Mouse (Mus musculus) CH12.LX (cell line): ENCODE data around the gene Slc10a4. TPM values are rescaled to one million over a fixed set of nuclear protein-coding genes. Genes with fewer than 3 reads are reported as not detected.
"Not testable (repeated sequence)": the region's sequence is repeated elsewhere in the genome, so short reads cannot be mapped to it uniquely, and the experiment has no call there.

Source experiments
- DNase-seq: peaks from one replicate; pipeline ENCODE4 v3.0.0-alpha.2; 2013; ENCODE audit errors: extremely low read depth
- H3K27ac ChIP-seq: 2 replicates; pipeline ENCODE4 v1.5.1; 2012; ENCODE audit warnings: low read depth, mild to moderate bottlenecking, control low read depth, moderate library complexity; ENCODE audit not compliant: insufficient read depth
- H3K27me3 ChIP-seq: replicated peaks from 2 replicates; pipeline ENCODE3; 2012; ENCODE audit warnings: inconsistent platforms
- H3K36me3 ChIP-seq, 2 experiments: replicated peaks in 1 of 2; 2 replicates each; pipeline versions ENCODE3 to v1.6.1; 2012; ENCODE audit warnings: inconsistent platforms in 1 of 2, low read length in 1 of 2, mild to moderate bottlenecking in 1 of 2, mixed read lengths in 1 of 2, moderate library complexity in 1 of 2; ENCODE audit not compliant: control insufficient read depth in 1 of 2, insufficient read depth in 1 of 2
- H3K4me1 ChIP-seq, 2 experiments: 2 replicates each; pipeline ENCODE4 v1.6.1; 2012; ENCODE audit warnings: inconsistent platforms in 1 of 2, moderate library complexity in 1 of 2; ENCODE audit not compliant: insufficient read depth in 2 of 2, control insufficient read depth in 1 of 2
- H3K4me2 ChIP-seq: 2 replicates; pipeline ENCODE4 v1.6.1; 2012; ENCODE audit warnings: low read depth, mild to moderate bottlenecking, control low read depth; ENCODE audit not compliant: poor library complexity, insufficient read depth, severe bottlenecking
- H3K4me3 ChIP-seq, 3 experiments: fragments of 150-350 bp in 1 of 3; sonication (generic) in 1 of 3; replicated peaks in 1 of 3; 2 replicates each; pipeline versions ENCODE3 to v1.5.1; 2011 to 2012; ENCODE audit warnings: low read depth in 2 of 3, low read length in 2 of 3, mild to moderate bottlenecking in 2 of 3, moderate library complexity in 2 of 3, control low read depth in 1 of 3, improper control_type of control experiment in 1 of 3, inconsistent platforms in 1 of 3, mixed read lengths in 1 of 3; ENCODE audit not compliant: poor library complexity in 1 of 3
- H3K79me2 ChIP-seq: replicated peaks from 2 replicates; pipeline ENCODE4 v1.6.1; 2012; ENCODE audit warnings: mild to moderate bottlenecking, moderate library complexity; ENCODE audit not compliant: control insufficient read depth, poor library complexity, insufficient read depth, severe bottlenecking; ENCODE audit errors: extremely low read depth
- H3K9ac ChIP-seq: 2 replicates; pipeline ENCODE4 v1.6.1; 2012; ENCODE audit warnings: low read depth, mild to moderate bottlenecking, control low read depth, moderate library complexity; ENCODE audit not compliant: insufficient read depth
- H3K9me3 ChIP-seq: replicated peaks from 2 replicates; pipeline ENCODE3; 2012; ENCODE audit warnings: low read length, inconsistent platforms, mixed read lengths
- BHLHE40 ChIP-seq: IDR thresholded peaks from 2 replicates; pipeline ENCODE4 v1.6.1; 2011; ENCODE audit warnings: mild to moderate bottlenecking, low read depth, low read length, improper control_type of control experiment
- CHD1 ChIP-seq: IDR thresholded peaks from 2 replicates; pipeline ENCODE4 v1.6.1; 2012; ENCODE audit warnings: low read depth, low read length, improper control_type of control experiment, inconsistent platforms
- CHD2 ChIP-seq: IDR thresholded peaks from 2 replicates; pipeline ENCODE4 v1.6.1; 2011; ENCODE audit warnings: low read length, improper control_type of control experiment
- CTCF ChIP-seq, 2 experiments: IDR thresholded peaks in 1 of 2; conservative IDR thresholded peaks in 1 of 2; 2 replicates each; pipeline ENCODE4 v1.5.1; 2011 to 2012; ENCODE audit warnings: low read depth in 2 of 2, low read length in 2 of 2, improper control_type of control experiment in 1 of 2, inconsistent platforms in 1 of 2, mild to moderate bottlenecking in 1 of 2, moderate library complexity in 1 of 2
- ETS1 ChIP-seq: conservative IDR thresholded peaks from 2 replicates; pipeline ENCODE4 v1.6.1; 2012; ENCODE audit warnings: low read depth, mild to moderate bottlenecking, inconsistent platforms, low read length, improper control_type of control experiment, moderate library complexity
- GABPA ChIP-seq: IDR thresholded peaks from 2 replicates; pipeline ENCODE4 v1.6.1; 2012; ENCODE audit warnings: low read depth, low read length, improper control_type of control experiment, inconsistent platforms; ENCODE audit not compliant: insufficient replicate concordance
- HCFC1 ChIP-seq: IDR thresholded peaks from 2 replicates; pipeline ENCODE4 v1.6.1; 2012; ENCODE audit warnings: low read depth, mild to moderate bottlenecking, inconsistent platforms, low read length, improper control_type of control experiment
- IRF4 ChIP-seq: IDR thresholded peaks from 2 replicates; pipeline ENCODE4 v1.6.1; 2014; ENCODE audit warnings: low read depth, mild to moderate bottlenecking, inconsistent platforms, low read length, improper control_type of control experiment
- MAX ChIP-seq: IDR thresholded peaks from 2 replicates; pipeline ENCODE4 v1.6.1; 2011; ENCODE audit warnings: low read length, improper control_type of control experiment
- MAZ ChIP-seq: IDR thresholded peaks from 2 replicates; pipeline ENCODE4 v1.6.1; 2012; ENCODE audit warnings: low read depth, mild to moderate bottlenecking, inconsistent platforms, low read length, improper control_type of control experiment, moderate library complexity
- MXI1 ChIP-seq: IDR thresholded peaks from 2 replicates; pipeline ENCODE4 v1.6.1; 2011; ENCODE audit warnings: mild to moderate bottlenecking, low read depth, low read length, improper control_type of control experiment
- NRF1 ChIP-seq: IDR thresholded peaks from 2 replicates; pipeline ENCODE4 v1.6.1; 2014; ENCODE audit warnings: low read depth, mild to moderate bottlenecking, inconsistent platforms, low read length, improper control_type of control experiment, moderate library complexity
- PAX5 ChIP-seq: IDR thresholded peaks from 2 replicates; pipeline ENCODE4 v1.6.1; 2012; ENCODE audit warnings: low read length, inconsistent platforms, mixed read lengths
- POLR2AphosphoS2 ChIP-seq: IDR thresholded peaks from 2 replicates; pipeline ENCODE4 v1.6.1; 2011; ENCODE audit warnings: low read depth, low read length, improper control_type of control experiment
- RCOR1 ChIP-seq: conservative IDR thresholded peaks from 2 replicates; pipeline ENCODE4 v1.6.1; 2012; ENCODE audit warnings: low read depth, mild to moderate bottlenecking, inconsistent platforms, low read length, improper control_type of control experiment
- SMC3 ChIP-seq: IDR thresholded peaks from 2 replicates; pipeline ENCODE4 v1.6.1; 2011; ENCODE audit warnings: low read depth, low read length, improper control_type of control experiment
- TBP ChIP-seq: conservative IDR thresholded peaks from 2 replicates; pipeline ENCODE4 v1.6.1; 2011; ENCODE audit warnings: low read depth, low read length, improper control_type of control experiment
- TCF12 ChIP-seq: IDR thresholded peaks from 2 replicates; pipeline ENCODE4 v1.6.1; 2014; ENCODE audit warnings: low read depth, mild to moderate bottlenecking, inconsistent platforms, low read length, improper control_type of control experiment
- UBTF ChIP-seq: IDR thresholded peaks from 2 replicates; pipeline ENCODE4 v1.6.1; 2012; ENCODE audit warnings: low read depth, mild to moderate bottlenecking, inconsistent platforms, low read length, improper control_type of control experiment, moderate library complexity
- ZC3H11A ChIP-seq: IDR thresholded peaks from 2 replicates; pipeline ENCODE4 v1.6.1; 2012; ENCODE audit warnings: low read depth, mild to moderate bottlenecking, inconsistent platforms, low read length, improper control_type of control experiment
- ZKSCAN1 ChIP-seq: IDR thresholded peaks from 2 replicates; pipeline ENCODE4 v1.6.1; 2012; ENCODE audit warnings: low read depth, inconsistent platforms, low read length, improper control_type of control experiment, borderline replicate concordance
- ZMIZ1 ChIP-seq: IDR thresholded peaks from 2 replicates; pipeline ENCODE4 v1.6.1; 2012; ENCODE audit warnings: low read depth, mild to moderate bottlenecking, inconsistent platforms, low read length, improper control_type of control experiment
- dilution Hi-C: fragments of 300-500 bp; cut with MboI; formaldehyde crosslinking; loops from 2 replicates; pipeline ENCODE4 v1.14.3; 2020; ENCODE audit warnings: low sequenced_read_pairs; ENCODE audit not compliant: extremely low pct_unique_long_range_greater_than_20kb, extremely low pct_ligation_motif_present
- in situ Hi-C: fragments of 300-500 bp; cut with MboI; formaldehyde crosslinking; loops from 3 replicates; pipeline ENCODE4 v1.14.3; 2019; ENCODE audit warnings: low sequenced_read_pairs, low pct_ligation_motif_present, low pct_unique_long_range_greater_than_20kb, mixed read lengths
- polyA plus RNA-seq: library from polyadenylated mRNA; unstranded; fragments of >175 nt; gene quantifications from 2 replicates; pipeline ENCODE4 v1.2.1, GENCODE M21; 2012; ENCODE audit warnings: low read depth; ENCODE audit not compliant: insufficient read length
- total RNA-seq, 2 experiments: library from RNA; depleted of rRNA; stranded (reverse); fragments of 300-350 nt in 1 of 2; fragments of >200 nt in 1 of 2; gene quantifications; 2 replicates each; pipeline ENCODE4 v1.2.3; 2012 to 2014

Gene Slc10a4
- total and polyA plus RNA-seq, 3 experiments: not detected

GRCm38 (mm10) chr5:72994424-72994823 lies 12.3 kb upstream of the Slc10a4 start:
- H3K9ac ChIP-seq: no peak overlapping the region
- no peak overlapping the region for H3K4me2 ChIP-seq
- TF ChIP-seq MAX: no peak
- TF ChIP-seq GABPA: no peak
- TF ChIP-seq HCFC1: no peak
- no peaks in the 10 kb centered on the region for H3K79me2 ChIP-seq
- H3K4me1 ChIP-seq: no peaks in the 10 kb centered on the region
- H3K9me3 ChIP-seq: no peaks in the 10 kb centered on the region
- dilution Hi-C loops: no loop called here
- H3K4me3 ChIP-seq: no peak overlapping the region
- no peak for DNase-seq
- H3K36me3 ChIP-seq: no peaks in the 10 kb centered on the region
- in situ Hi-C loops: no loop called here
- no peaks in the 10 kb centered on the region for H3K27me3 ChIP-seq
- no peak overlapping the region for H3K27ac ChIP-seq

GRCm38 (mm10) chr5:72994928-72995327 lies 11.8 kb upstream of the Slc10a4 start:
- H3K4me1 ChIP-seq: no peaks in the 10 kb centered on the region
- H3K27ac ChIP-seq: no peak overlapping the region
- dilution Hi-C loops: no loop called here
- H3K79me2 ChIP-seq: no peaks in the 10 kb centered on the region
- in situ Hi-C loops: no loop called here
- H3K4me2 ChIP-seq: no peak overlapping the region
- no peak for DNase-seq
- H3K27me3 ChIP-seq: no peaks in the 10 kb centered on the region
- H3K36me3 ChIP-seq: no peaks in the 10 kb centered on the region
- TF ChIP-seq CHD2 (no peak), ETS1 (no peak), CTCF (conservative IDR thresholded peaks at IDR 0.05 in 1 of 2, IDR thresholded peaks at IDR 0.05 in 1 of 2; ENCODE audit: low read depth in 2 of 2, low read length in 2 of 2) (no peak), TCF12 (no peak)
- TF ChIP-seq, all 38 proteins: peak for 0
- no peaks in the 10 kb centered on the region for H3K9me3 ChIP-seq
- no peak overlapping the region for H3K9ac ChIP-seq
- no peak overlapping the region for H3K4me3 ChIP-seq

GRCm38 (mm10) chr5:72995379-72995778 lies 11.3 kb upstream of the Slc10a4 start:
- Histone ChIP-seq H3K79me2 (no peaks in the 10 kb centered on the region), H3K9ac (no peak overlapping the region), H3K4me3 (no peak overlapping the region), H3K9me3 (no peaks in the 10 kb centered on the region), H3K4me1 (no peaks in the 10 kb centered on the region), H3K4me2 (no peak overlapping the region), H3K27ac (no peak overlapping the region), H3K36me3 (no peaks in the 10 kb centered on the region), H3K27me3 (no peaks in the 10 kb centered on the region)
- dilution Hi-C loops (no loop called here), in situ Hi-C loops (no loop called here)
- no peak for DNase-seq
- no peak for TF ChIP-seq MXI1
- TF ChIP-seq PAX5: no peak
- TF ChIP-seq BHLHE40: no peak
- TF ChIP-seq ZC3H11A: no peak
- TF ChIP-seq NRF1: no peak
- no peak for TF ChIP-seq POLR2AphosphoS2
- TF ChIP-seq SMC3: no peak
- TF ChIP-seq ZKSCAN1: no peak
- TF ChIP-seq TBP: no peak
- TF ChIP-seq MAZ: no peak
- TF ChIP-seq IRF4: no peak
- TF ChIP-seq UBTF: no peak
- TF ChIP-seq RCOR1: no peak
- no peak for TF ChIP-seq ZMIZ1
- no peak for TF ChIP-seq CHD1
- no peak for TF ChIP-seq CHD2

GRCm38 (mm10) chr5:72998546-72998945 lies 8.1 kb upstream of the Slc10a4 start:
- H3K9me3 ChIP-seq, H3K4me3 ChIP-seq, H3K4me2 ChIP-seq, DNase-seq, H3K27me3 ChIP-seq, H3K27ac ChIP-seq, H3K4me1 ChIP-seq, H3K9ac ChIP-seq, dilution Hi-C loops, in situ Hi-C loops, H3K79me2 ChIP-seq, H3K36me3 ChIP-seq: not testable (repeated sequence)
